Mouse (Mus musculus): ENCODE results near the gene Eif4a3. TPM values are rescaled to one million over a fixed set of nuclear protein-coding genes. Genes with fewer than 3 reads are reported as not detected.

The Eif4a3 gene
- 49.1 TPM for polyA plus RNA-seq (2014; fragmentation: Illumina TruSeq; extraction: RNeasy Lipid Tissue Mini Kit (QIAGEN cat#74804); ENCODE audit: low read depth, low replicate concordance)

DNA sequence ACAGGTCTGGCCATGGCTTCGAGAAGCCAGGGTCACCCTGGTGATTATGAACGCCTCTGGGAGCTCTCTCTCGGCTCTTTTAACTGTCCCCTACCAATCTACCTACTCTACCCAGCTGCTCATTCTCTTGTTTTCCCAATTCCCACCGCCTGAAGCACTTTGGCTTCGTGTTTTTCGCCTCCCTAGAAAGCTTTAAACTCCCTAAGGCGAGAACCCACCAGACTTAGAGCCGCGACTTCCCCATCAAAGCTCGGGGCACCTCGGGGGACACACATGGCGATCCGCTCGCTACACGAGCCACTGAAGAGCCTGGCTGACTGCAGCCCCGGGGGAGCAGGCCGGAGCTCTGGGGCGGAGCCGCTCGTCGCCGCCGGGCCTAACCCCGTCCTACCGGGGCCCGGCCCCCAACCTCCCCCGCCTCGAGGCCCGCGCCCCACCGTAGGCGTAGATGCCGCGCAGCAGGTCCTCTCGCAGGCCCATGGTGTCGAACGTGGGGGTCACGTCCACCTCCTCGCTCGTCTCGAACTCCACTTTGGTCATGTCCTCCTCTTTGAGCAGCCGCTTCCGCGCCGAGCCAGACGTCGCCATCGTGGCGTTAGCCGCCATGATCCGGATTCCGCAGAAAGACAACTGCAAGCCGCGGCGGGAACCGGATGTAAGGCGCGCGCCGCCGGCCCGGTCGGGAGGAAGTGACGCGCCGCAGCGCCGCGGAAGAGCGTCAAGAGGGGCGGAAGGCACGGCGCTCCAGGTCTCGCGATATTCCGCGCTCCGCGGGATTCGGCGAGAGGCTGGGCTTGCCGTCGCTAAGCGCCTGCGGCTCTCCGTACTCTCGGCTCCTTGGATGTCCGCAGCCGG is at the start of gene Eif4a3:
TSS of gene Eif4a3 (minus strand) at position 699 of the 855 bp plus-strand sequence.

GRCm38 (mm10) chr11:119307658-119307867 is 7.7 kb upstream of the Eif4a3 start, which contains the start of gene Card14:
Gene Card14 (plus strand): TSS chr11:119307768.

DNA sequence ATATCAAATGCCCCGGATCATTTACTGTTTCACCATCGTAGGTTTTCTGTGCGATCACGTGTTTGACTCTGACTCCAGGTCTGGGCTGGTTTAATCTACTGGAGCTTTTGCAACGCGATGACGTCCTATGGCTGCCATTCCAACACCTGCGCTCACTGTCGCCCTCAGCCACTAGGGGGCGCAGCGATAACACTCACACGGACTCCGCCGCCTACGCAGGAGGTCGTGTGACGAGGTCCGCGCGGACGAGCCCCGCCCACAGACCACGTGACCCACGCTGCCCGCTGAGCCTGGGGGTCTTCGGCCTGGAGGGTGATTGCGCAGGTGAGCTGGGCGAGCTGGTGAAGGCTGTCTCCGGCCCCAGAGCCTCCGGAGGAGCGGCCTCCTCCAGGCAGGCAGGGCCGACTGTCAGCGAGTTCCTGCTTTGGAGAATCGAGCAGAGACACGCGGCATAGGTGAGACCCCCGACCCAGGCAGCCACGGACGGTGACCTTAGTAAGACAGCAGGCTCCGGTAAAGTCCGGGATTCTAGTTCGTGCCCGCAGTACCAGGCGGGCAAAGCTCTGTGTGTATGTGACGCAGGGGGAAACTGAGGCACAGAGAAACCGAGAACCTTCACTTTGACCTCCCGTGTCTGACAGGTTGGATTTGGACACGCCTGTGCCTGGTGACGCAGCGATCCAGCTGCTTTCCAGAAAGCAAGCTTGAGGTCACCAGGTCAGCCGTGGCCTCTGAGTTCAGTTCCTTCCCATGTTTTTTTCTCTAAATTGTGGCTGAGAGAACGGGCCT is 31.9 kb downstream of the Eif4a3 start, which contains the start of gene Gaa:
TSS of gene Gaa (plus strand) at position 120 of the 789 bp plus-strand sequence.

Other genes with a start within 250 kb of the Eif4a3 start
- 2.6 TPM for gene Cbx4, start 213.9 kb downstream of the Eif4a3 start, polyA plus RNA-seq (2014; fragmentation: Illumina TruSeq; extraction: RNeasy Lipid Tissue Mini Kit (QIAGEN cat#74804); ENCODE audit: low read depth, low replicate concordance)
- gene Tbc1d16, start 71.6 kb downstream of the Eif4a3 start, polyA plus RNA-seq (2014; fragmentation: Illumina TruSeq; extraction: RNeasy Lipid Tissue Mini Kit (QIAGEN cat#74804); ENCODE audit: low read depth, low replicate concordance) = 6.4 TPM
- not detected for gene Ccdc40, start 71.5 kb downstream of the Eif4a3 start, polyA plus RNA-seq (2014; fragmentation: Illumina TruSeq; extraction: RNeasy Lipid Tissue Mini Kit (QIAGEN cat#74804); ENCODE audit: low read depth, low replicate concordance)
- 0.24 TPM for gene Gaa, start 32.2 kb downstream of the Eif4a3 start, polyA plus RNA-seq (2014; fragmentation: Illumina TruSeq; extraction: RNeasy Lipid Tissue Mini Kit (QIAGEN cat#74804); ENCODE audit: low read depth, low replicate concordance)
- gene Card14, start 7.7 kb upstream of the Eif4a3 start, polyA plus RNA-seq (2014; fragmentation: Illumina TruSeq; extraction: RNeasy Lipid Tissue Mini Kit (QIAGEN cat#74804); ENCODE audit: low read depth, low replicate concordance) = not detected
- 1.5 TPM for gene Sgsh, start 55.4 kb upstream of the Eif4a3 start, polyA plus RNA-seq (2014; fragmentation: Illumina TruSeq; extraction: RNeasy Lipid Tissue Mini Kit (QIAGEN cat#74804); ENCODE audit: low read depth, low replicate concordance)
- gene Slc26a11, start 55.5 kb upstream of the Eif4a3 start, polyA plus RNA-seq (2014; fragmentation: Illumina TruSeq; extraction: RNeasy Lipid Tissue Mini Kit (QIAGEN cat#74804); ENCODE audit: low read depth, low replicate concordance) = 2.0 TPM
- 18.4 TPM for gene Rnf213, start 93.0 kb upstream of the Eif4a3 start, polyA plus RNA-seq (2014; fragmentation: Illumina TruSeq; extraction: RNeasy Lipid Tissue Mini Kit (QIAGEN cat#74804); ENCODE audit: low read depth, low replicate concordance)
- 0.28 TPM for gene Endov, start 191.3 kb upstream of the Eif4a3 start, polyA plus RNA-seq (2014; fragmentation: Illumina TruSeq; extraction: RNeasy Lipid Tissue Mini Kit (QIAGEN cat#74804); ENCODE audit: low read depth, low replicate concordance)
- not detected for gene Nptx1, start 247.7 kb upstream of the Eif4a3 start, polyA plus RNA-seq (2014; fragmentation: Illumina TruSeq; extraction: RNeasy Lipid Tissue Mini Kit (QIAGEN cat#74804); ENCODE audit: low read depth, low replicate concordance)

Data from kidney, adult 10 weeks (tissue).